Mouse (Mus musculus) ovary, adult 18-20 months (tissue): Measurements from ENCODE around the gene Bend6.
A peak's percentile ranks its signal among the peaks of the same experiment; 100 is the strongest.
"Not testable (repeated sequence)": the region's sequence is repeated elsewhere in the genome, so short reads cannot be mapped to it uniquely, and the experiment has no call there.

Source experiments
- DNase-seq: peaks from one replicate; pipeline ENCODE4 v3.0.0; 2022; ENCODE audit warnings: low spot score, mixed read lengths

The Bend6 gene

GRCm38 (mm10) chr1:33906927-33907326 is 689 bp downstream of the Bend6 start:
- no peak for DNase-seq

- DNase-seq = no peak
These were observed 1.4 kb downstream of the Bend6 start for GRCm38 (mm10) chr1:33906216-33906615.

GRCm38 (mm10) chr1:33903587-33903986 is 4.0 kb downstream of the Bend6 start:
- DNase-seq = no peak

GRCm38 (mm10) chr1:33900175-33900574 is 7.4 kb downstream of the Bend6 start:
- DNase-seq = no peak

- no peak for DNase-seq
These were observed 9.2 kb downstream of the Bend6 start for GRCm38 (mm10) chr1:33898373-33898772.

GRCm38 (mm10) chr1:33897426-33897825 is 10.2 kb downstream of the Bend6 start:
- no peak for DNase-seq

GRCm38 (mm10) chr1:33896666-33897065 is 10.9 kb downstream of the Bend6 start:
- no peak for DNase-seq

GRCm38 (mm10) chr1:33896116-33896515 is 11.5 kb downstream of the Bend6 start:
- DNase-seq = no peak

- DNase-seq = no peak
These were observed 14.8 kb downstream of the Bend6 start for GRCm38 (mm10) chr1:33892784-33893183.

- no peak for DNase-seq
These were observed 24.3 kb downstream of the Bend6 start for GRCm38 (mm10) chr1:33883102-33883839.

- DNase-seq = no peak
These were observed 29.4 kb downstream of the Bend6 start for GRCm38 (mm10) chr1:33878170-33878569.

GRCm38 (mm10) chr1:33876416-33876815 is 31.2 kb downstream of the Bend6 start:
- no peak for DNase-seq

- DNase-seq = no peak
These were observed 31.9 kb downstream of the Bend6 start for GRCm38 (mm10) chr1:33875691-33876090.

GRCm38 (mm10) chr1:33873561-33873960 is 34.1 kb downstream of the Bend6 start:
- DNase-seq = no peak

GRCm38 (mm10) chr1:33869437-33869836 is 38.2 kb downstream of the Bend6 start:
- no peak for DNase-seq

GRCm38 (mm10) chr1:33869031-33869430 is 38.6 kb downstream of the Bend6 start:
- DNase-seq = no peak

GRCm38 (mm10) chr1:33846807-33847206 is 60.8 kb downstream of the Bend6 start:
- DNase-seq = no peak

GRCm38 (mm10) chr1:33843823-33844222 is 63.8 kb downstream of the Bend6 start:
- no peak for DNase-seq

- DNase-seq = not testable (repeated sequence)
These were observed 68.7 kb downstream of the Bend6 start for GRCm38 (mm10) chr1:33838952-33839351.

GRCm38 (mm10) chr1:33830586-33830985 is 77.0 kb downstream of the Bend6 start:
- DNase-seq = no peak

- DNase-seq = no peak
These were observed 89.7 kb downstream of the Bend6 start for GRCm38 (mm10) chr1:33817931-33818330.

GRCm38 (mm10) chr1:33813868-33814794 is 93.5 kb downstream of the Bend6 start, which contains the start of gene Zfp451:
Zfp451 (minus strand) TSS chr1:33814595.
- peak; percentile 83 for DNase-seq

GRCm38 (mm10) chr1:33813495-33813867 is 94.1 kb downstream of the Bend6 start:
- DNase-seq = no peak
